Mouse (Mus musculus) adrenal gland, postnatal 36 days (tissue): ENCODE measurements around the gene Gabrb2. TPM values are rescaled to one million over a fixed set of nuclear protein-coding genes. Genes with fewer than 3 reads are reported as not detected.

Experiments used
- DNase-seq, 2 experiments: peaks; one replicate each; pipeline ENCODE4 v3.0.0; 2021; ENCODE audit warnings: mixed read lengths in 1 of 2
- total RNA-seq, 2 experiments: library from RNA; stranded (reverse); gene quantifications; 2 replicates each; pipeline ENCODE4 v1.2.3; 2021

The Gabrb2 gene
- total RNA-seq, 2 experiments from 2014 or later, result 0.13 TPM; not detected in 1

DNA sequence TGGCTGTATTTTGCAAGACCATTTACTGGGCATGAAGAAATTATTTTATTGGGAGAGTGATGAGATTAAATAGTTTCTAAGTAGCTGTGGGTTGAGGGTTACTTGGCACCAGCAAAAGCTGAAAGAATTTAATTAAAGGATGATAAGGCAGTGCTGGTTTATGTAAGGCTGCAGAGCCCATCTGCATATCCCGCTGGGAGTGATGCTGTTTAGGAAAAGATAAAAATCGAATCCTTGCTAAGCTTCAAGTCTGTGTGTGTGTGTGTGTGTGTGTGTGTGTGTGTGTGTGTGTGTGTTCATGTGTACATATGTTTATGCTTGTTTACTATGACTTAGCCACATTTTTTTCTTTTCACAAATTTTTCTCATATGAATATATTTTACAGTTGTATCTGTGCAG is 113.0 kb downstream of the Gabrb2 start:
- DNase-seq, result no peak

DNA sequence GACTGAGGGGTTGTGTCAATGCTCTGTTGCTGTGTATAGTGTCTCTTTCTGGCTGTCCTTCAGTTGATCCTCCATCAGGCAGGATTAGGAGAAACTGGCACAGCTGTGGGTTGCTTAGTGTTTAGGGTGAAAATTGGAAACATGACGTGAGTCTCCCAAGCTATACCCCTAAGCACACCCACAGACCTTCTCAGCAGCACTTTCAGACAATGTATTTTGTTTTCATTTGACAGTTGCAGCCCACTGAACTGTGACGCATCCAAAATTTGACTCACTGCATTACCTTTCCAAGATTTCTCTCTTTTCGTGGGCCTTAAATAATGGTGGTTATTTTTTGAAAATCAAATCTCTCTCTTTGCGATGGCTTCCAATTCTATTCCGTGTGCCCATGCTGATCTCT is 115.7 kb downstream of the Gabrb2 start:
- no peak for DNase-seq

DNA sequence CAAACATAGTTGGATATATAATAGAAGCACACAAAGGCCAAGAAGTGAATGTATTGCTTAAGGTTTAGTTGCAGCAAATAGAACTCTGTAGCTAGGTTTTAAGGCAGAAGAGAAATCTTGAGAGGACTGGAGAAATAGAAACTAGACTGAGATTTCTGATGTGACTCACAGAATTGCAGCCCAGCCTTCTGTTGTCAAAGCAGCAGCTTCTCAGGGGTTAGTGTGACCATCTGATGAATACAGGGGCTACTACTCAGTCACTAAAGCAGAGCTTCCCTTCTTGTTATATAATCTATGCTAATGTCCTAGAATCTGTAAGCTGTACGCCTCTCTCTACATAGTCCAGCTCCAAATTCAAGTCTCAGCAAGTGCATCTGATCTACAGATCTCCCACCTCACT is 116.3 kb downstream of the Gabrb2 start:
- no peak for DNase-seq

DNA sequence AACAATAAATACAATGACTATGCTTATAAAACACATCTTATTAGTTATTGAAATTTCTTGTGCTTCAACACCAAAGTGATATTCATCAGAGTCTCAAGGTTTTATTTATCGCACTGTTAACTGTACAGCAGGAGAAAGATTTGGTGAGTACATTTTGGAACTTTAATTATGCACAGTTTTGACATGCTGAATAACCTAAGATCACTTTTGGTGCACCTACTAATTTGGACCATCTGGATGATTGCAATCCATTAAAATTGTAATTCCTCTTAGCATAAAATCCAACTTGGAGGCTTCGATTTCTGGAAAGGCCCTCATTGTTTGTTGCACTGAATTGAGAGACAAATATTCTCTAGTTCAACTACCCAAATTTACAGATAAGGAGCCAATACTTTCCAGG is 123.3 kb downstream of the Gabrb2 start:
- no peak for DNase-seq

DNA sequence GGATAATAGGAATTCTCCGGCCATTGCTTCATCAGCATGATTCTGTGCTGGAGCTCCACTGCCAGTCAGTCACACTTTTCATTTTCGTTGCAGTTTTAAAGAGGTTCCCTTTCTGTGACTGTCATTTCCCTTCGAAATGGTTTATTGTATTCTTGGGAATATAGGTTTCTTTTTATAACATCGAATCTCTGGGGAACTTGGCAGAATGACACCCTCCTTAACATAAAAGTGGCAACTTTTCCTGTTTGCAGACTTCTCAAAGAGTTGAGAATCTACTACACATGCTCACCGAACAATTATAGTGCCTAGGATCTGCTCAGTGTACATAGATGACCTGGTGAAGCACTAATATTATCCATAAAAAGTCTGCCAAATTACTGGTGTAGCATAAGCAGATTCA is 146.5 kb downstream of the Gabrb2 start:
- no peak for DNase-seq

DNA sequence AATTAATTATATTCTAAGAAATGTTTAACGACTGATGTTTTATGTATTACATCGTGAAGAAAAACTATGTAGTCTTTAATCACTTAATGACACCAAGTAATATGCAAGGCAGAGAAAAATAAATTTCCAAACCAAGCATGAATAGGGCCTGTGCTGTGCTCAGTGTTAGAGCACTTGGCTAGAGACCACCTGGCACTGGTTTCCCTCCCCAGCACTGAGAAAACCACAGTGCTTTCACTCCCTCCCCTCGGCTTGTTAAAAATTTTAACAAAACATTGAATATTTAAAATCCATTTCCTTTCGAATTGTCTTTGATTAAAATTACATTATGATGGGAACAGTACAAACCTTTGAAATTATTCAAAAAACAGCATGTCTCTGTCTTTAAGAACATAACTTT is 151.9 kb downstream of the Gabrb2 start:
- no peak for DNase-seq

DNA sequence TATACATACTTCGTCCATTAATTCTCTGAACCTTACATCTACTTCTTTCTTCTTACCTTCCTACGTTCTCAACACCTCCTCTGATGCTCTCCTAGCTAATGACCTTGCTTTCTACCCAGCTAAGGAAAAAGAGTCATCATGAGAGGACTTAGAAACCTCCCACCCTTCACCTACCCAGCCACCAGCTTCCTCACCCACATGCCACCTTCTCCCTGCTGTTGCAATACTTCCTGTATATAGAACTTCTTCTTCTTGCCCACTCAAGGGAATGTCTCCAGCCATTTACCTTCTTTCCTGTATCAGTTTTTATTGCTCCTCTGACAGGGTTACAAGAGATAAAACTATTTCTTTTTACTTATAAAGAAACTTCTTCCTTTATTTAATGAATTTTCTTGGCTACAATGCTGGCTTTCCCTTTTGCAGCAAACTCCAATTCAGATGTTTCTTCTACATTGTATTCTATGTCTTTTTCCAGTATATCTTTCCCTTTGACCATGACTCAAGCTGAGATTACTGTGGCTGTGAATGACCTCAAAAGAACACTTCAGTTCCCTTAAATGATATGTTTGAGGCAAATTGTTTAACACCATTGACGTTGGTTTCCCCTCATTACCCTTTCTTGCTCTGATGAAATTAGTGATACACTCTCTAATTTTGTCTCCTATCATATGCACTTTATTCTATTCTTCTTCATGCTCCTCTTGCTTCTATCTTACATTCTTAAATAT is 155.8 kb downstream of the Gabrb2 start:
- no peak for DNase-seq

DNA sequence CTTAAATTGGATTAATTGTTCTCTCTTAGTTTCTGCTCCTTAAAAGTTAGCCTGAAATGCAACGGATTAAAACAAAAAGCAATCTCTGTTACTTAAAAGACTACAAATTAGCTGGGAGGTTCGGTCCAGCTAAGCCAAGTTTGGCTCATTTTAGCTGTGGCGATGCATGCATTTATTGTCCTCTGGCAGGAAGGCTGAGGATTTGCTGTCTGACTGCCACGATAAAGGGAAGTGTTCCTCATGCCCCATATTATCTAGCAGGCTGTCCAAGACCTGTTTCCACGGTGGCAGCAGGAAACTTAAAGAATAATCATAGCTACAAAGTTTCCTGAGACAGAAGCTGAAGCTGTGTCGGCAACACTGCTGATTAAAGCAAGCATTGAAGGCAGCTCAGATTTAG is 160.2 kb downstream of the Gabrb2 start:
- no peak for DNase-seq

DNA sequence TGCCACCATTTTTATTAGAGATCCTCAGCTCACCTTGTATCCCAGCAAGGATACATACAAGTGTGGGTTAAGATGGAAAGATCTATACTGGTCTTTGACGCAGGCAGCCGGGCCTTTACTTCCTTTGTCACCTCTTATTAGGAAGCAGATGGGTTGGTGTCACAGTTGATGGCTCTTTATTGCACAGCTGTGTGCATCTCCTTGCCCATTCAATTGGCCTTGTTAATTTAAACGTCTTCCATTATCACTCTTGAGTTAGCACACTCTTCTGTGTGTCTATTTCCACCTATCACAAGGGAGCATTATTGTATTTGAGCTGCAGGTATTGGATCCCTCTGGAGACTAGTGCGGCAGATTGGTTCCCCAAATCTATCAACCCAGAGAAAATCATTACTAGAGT is 161.6 kb downstream of the Gabrb2 start:
- no peak for DNase-seq

DNA sequence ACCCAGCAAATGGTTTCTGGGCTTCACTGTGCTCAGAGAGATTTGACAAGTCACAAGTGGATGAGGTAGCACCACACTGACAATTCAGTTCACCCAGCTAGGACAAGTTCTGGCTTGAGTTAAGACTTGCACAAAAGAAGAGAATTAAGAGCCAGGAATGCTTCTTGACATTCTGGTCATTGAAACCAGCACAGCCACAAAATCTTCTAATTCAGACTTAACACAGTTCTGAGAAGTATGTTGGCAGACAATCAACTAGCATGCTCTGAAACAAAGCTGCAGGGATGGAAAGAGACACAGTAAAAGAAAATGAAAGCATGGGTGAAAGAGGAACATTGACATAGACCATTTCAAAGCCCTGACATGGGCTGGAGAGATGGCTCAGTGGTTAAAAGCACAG is 162.2 kb downstream of the Gabrb2 start:
- DNase-seq, result no peak

DNA sequence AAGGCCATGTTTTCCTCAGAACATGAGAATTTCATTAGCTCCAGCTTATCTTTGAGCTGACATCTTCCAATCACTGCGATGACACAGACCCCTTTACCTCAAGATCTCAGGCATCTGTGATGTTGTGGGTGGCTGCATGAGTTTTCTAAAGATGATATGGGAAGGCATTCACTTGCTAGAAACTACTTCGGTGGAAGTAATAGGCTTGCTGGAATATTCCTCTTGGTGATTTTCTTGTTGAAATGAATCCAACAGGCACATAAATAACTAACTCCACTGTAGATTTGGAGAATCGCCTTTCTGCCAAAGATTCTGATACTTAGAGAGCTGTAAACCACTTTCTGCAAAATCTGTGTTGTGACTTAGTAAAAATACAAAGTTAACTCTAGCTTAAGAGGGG is 172.9 kb downstream of the Gabrb2 start:
- no peak for DNase-seq

DNA sequence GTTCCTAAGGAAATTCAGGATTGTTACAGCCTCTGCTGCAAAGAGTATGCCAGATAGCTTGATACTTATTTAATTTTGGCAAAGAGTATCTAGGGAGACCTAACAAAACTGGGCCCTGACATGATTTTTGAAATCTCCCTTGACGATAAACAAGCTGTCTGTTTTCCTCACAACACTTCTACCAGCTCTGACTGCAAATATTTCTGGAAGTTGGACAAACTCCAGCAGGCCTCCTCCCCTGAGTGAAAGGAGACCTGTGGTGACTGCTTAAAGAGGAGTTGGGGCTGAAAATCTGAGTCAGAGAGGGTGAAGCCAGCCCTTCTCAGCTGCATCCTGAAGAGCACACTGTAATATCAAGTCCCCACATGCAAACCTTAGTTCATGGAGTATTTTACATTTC is 186.7 kb downstream of the Gabrb2 start:
- peak in 1 of 2 experiments; percentile 2 for DNase-seq

DNA sequence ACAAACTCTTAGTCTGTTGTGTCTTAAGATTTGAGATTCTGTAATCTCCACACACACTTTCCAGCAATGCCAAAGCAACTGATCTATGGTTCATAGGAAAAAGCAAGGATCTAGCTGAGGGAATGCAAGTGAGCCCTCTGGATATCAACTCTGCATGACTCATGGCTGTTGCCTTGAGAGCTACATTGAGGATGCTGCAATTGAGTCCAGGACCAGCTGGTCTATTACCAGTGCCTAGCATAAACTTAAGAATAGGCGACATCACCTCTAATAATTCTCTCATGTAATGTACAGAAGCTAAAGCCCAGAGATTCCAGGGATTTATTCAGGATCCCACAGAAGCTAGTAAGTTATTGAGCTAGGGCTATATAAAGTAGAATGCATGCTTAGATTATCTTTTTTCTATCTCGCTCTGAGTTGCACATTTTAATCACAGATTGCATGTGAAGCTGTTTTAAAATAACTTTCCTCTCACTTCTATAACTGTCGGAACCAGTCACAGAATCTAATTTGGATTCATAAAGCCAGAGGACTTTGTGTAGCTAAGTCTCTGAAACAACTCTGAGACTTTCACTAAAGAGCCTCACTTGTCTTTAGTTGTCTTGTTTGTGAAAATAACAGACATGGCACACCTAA is 189.7 kb downstream of the Gabrb2 start:
- DNase-seq, result no peak

DNA sequence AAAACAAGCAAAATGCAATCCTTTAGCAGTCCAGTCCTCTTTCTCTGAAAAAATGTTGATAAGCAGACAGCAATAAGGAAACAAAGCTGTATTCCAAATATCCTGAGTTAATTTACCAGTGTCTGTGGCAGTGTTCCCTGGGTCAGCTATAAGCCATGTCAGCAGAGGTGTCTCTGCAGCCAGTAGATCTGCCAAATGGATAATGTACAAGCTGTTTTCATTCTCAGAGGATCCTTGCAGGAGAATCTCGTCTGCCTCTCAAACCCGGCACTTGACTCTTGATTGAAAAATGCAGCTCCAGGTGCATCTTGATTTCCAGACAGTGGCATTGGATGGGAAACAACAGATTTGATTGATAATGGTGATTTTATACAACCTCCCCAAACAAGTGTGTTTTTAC is 198.6 kb downstream of the Gabrb2 start:
- no peak for DNase-seq

DNA sequence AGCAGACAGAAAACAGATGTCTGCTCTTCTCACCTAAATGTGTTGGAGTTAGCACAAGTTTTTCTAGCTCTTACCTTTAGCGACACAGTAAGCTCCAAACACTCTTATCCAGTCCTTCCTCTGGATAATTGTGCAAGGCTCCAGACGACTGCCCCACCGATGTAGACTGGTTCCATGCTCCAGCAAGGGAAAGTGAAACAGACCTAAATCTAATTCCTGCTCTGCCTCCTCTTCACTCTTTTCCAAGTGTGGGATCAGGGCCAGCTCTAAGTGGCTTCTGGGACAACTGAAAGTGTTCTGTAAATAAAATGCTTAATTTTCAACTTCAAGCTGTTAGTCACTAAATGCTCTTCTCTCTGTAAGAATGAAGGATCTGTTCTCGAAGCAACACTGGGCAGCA is 201.6 kb downstream of the Gabrb2 start:
- DNase-seq, result no peak

DNA sequence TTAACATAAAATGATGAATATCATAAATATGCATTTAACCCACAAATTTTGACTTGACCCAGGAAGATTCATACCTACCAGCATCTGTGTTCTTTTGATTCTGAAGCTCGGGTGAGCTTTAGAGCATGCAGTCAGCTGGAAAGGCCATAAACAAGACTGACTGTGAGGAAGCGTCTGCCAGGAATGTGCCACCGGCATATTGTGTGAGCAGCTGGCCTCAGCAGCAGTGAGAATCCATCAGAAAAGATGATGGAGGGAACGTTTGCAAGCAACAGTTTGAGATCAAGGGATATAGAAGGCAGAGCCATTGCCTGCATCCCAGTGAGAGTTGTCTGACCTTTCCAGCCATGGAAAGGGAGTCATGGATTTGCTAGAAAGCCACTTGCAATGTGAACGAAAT is 230.6 kb downstream of the Gabrb2 start:
- no peak for DNase-seq

DNA sequence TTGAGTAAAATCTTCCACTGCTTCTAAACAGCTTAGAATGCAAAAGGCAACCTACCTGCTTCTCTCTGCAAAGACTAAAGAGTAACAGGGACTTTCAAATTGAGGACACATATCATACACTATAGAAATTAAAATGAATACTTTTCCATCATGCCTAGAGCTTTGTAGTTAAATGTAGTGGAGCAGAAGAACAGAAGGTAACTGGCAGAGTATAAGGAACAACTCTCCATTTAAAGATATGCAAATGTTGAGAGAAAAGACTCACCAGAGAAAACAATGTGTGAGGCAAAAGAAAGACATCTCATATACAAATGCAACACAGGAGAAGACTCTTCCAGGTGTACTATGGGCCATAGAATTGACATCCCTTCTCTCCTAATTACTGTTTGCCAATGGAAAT is 232.0 kb downstream of the Gabrb2 start:
- no peak for DNase-seq

DNA sequence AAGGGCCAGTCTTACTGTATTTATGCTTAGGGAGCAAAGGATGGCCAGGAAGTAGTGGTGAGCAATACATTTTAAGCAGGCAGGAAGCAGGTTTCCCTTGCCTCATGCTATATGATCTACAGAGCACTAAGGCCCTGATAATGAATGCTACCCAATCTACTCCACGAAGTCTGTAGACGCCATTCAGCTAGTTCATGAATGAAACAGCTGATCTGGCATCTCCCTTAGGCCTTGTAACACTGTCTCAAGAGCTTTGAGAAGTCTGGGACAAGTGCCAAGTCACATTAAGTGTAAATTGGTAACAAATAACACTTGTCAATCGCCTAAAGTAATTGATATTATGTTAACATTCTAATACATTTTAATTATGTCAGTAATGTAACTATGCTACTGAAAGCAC is 234.6 kb downstream of the Gabrb2 start:
- DNase-seq, result no peak

DNA sequence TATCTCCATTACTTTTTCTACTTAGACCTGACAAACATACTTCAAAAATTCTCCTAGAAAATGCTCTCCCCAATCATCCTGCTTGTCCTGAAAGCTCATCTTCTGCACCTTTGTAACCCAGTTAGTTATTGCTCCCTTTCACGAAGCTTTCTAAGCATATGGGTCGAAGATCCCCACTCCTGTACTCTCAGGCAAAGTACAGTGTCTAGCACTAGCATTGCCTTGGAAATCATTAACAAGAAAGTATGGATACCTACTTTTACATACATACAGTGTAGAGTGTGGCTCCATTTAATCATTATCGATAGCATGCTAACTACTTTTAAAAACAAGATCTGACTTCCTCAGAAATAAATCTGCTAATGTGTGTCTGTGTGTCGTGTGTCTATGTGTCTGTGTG is 249.1 kb downstream of the Gabrb2 start:
- no peak for DNase-seq

Other genes starting within 250 kb of the Gabrb2 start
- under 1 TPM in 1 of 2 experiments, not detected in 1; 0.33 TPM for gene Gabra1, start 236.8 kb upstream of the Gabrb2 start, total RNA-seq
- not detected for gene Gabra6, start 98.7 kb upstream of the Gabrb2 start, total RNA-seq